Mouse (Mus musculus) neutrophil, adult 5-6 weeks (primary cell): ENCODE results near the gene Ghrhr. TPM values are rescaled to one million over a fixed set of nuclear protein-coding genes. Genes with fewer than 3 reads are reported as not detected.

ENCODE experiments used
- ATAC-seq: fragments of 151-379, 151-347 bp; 2 replicates; pipeline ENCODE4 v1.8.0; 2017; ENCODE audit warnings: mild to moderate bottlenecking, moderate TSS enrichment; ENCODE audit not compliant: insufficient number of reproducible peaks, poor library complexity, low FRiP score, severe bottlenecking; ENCODE audit errors: extremely low read depth
- total RNA-seq: library from RNA; stranded (forward); fragments of 200-1000 nt; gene quantifications from 2 replicates; pipeline ENCODE4 v1.2.3, GENCODE M21; 2017

Gene Ghrhr
- total RNA-seq, 1 experiment from 2014 or later: not detected

- no peak for ATAC-seq
These were observed 44.8 kb downstream of the Ghrhr start for GRCm38 (mm10) chr6:55420869-55421361.

GRCm38 (mm10) chr6:55432121-55432520 is 56.0 kb downstream of the Ghrhr start:
- ATAC-seq: no peak

GRCm38 (mm10) chr6:55434360-55434759 is 58.3 kb downstream of the Ghrhr start:
- ATAC-seq: no peak

- ATAC-seq: no peak
These were observed 59.4 kb downstream of the Ghrhr start for GRCm38 (mm10) chr6:55435266-55436159.

GRCm38 (mm10) chr6:55437919-55438318 is 61.8 kb downstream of the Ghrhr start:
- no peak for ATAC-seq

Other genes starting within 250 kb of the Ghrhr start
- not detected in 2 replicates for gene Crhr2, start 243.3 kb upstream of the Ghrhr start, total RNA-seq
- not detected in 2 replicates for gene Inmt, start 201.3 kb upstream of the Ghrhr start, total RNA-seq
- gene Mindy4, start 172.9 kb upstream of the Ghrhr start, total RNA-seq: not detected in 2 replicates
- 0.35 and 1.1 TPM in 2 replicates for gene Aqp1, start 39.9 kb upstream of the Ghrhr start, total RNA-seq
- gene Adcyap1r1, start 75.7 kb downstream of the Ghrhr start, total RNA-seq: not detected in 2 replicates